Mouse (Mus musculus): ENCODE measurements at regions not wholly inside any gene's neighbourhood (a gene's known extent, or its start where the extent isn't known, plus 50 kb on each side); places are given as distances from the start of the nearest gene placed in this dataset.

- in situ Hi-C loops (cut with MboI, MseI), result loop anchor here (5.0 kb wide), 1 partner anchor 52 kb away; no protein-coding TSS in a partner anchor
Observed at GRCm38 (mm10) chr9:32815473-32815872, 179.5 kb downstream of the Ets1 start.

DNA sequence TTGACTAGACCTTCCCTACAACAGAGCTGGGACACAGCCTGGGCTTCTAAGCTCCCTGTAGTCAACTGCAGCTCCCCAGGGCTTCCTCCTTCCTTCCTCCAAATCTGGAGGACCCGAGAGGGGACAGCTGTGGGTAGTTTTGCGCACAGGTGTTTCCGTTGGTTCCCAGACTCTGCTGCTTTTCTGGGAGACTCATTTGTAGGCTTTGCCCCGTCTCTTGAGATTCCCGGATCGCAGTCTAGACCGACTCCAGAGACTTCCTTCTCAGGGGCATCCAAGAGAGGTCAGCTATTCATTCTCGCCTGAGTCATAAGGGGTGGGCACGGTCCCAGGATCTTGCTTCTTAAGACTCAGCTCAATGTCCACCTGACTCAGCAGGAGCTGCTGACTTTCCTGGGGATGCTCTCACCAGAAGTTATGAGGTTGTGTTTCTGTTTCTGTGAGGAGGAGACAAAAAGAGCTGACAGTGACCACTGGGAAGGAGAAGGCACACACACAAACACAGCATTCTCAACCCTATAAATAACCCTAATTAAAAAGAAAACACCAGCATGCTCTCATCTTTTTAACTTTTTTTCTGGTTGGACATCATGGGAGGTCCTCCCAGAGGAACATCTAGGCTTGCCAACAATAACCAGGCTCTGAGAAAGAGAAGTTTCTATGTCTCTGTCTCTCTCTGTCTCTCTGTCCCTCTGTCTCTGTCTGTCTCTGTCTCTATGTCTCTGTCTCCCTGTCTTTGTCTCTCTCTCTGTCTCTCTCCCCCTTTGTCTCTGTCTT, 180.8 kb downstream of the Ets1 start:
- in situ Hi-C loops (cut with MboI, MseI), result loop anchor here (5.0 kb wide), 1 partner anchor 50 kb away; no protein-coding TSS in a partner anchor

DNA sequence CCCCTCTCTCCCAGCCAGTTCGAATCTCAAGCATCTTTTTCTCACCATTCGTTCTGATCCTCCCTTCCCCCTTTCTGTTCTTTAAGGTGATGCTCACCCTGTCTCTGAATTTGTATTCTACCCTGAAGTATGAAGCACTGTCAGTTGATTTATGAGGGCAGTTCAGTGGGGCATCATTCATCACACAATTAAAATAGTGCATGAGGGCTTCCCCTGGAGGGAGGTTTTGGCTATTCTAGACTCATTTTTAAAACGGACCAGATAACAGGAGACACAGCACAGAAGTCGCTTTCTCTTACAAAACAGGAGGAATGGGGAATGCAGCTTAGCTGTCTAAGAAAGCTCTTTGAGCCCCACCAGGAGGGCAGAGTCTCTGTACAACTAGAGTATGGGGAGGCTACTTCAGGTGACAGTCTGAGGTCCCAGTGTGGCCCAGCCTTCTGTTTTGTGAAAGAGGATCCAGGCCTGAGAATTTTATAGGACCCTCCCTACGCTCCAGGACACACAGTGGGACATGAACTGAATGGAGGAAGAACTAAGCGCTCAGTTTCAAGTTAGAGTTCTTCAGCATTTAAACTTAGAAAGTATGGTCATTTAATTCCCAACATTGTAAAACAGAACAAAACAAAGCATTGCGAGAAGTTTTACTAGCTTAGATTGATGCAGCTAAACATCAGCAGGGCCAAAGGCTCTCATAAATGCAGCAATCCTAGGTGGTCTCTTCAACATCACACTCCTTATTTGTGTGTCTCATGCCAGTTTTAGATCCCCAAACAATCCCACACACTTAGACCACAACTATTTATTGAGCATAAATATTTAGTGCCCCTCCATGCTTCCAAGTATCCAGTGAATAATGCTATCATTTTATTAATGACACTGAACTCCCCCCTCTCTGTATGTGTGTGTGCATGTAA, 181.7 kb downstream of the Ets1 start:
- in situ Hi-C loops (cut with MboI, MseI), result loop anchor here (5.0 kb wide), 1 partner anchor 50 kb away; no protein-coding TSS in a partner anchor

DNA sequence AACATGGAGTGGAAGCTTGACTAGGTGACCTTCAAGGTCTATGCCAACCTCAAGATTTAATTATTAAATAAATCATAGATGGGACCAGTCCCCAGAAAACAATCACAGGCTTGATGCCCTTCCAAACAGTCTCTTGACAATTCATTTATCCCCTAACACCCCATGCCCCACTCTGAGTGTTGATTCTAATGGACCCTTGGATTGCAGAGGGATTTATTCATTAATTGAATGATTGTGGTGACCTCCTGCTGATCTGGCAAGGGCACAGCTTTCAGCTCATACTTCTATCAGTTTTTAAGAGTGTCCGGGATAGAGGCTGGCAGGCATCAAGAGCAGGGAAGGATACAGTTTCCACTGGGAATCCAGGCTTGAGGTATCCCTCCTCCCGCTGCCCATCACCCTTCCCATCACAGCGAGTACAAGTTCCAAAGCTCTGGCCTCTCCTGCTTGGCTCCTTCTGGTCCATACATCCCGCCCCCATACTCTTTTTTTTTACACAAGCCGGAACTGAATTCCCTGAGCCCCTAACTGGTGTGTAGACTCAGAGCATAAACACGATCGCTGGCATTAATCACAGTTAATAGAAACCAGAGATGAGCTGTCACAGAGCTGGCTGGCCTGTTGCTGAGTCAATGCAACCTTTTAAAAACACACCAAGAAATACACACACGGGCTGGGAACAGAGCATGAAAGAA, 187.6 kb downstream of the Ets1 start:
- in situ Hi-C loops (cut with MboI, MseI), result no loop called here

GRCm38 (mm10) chr9:32824134-32824531, 188.1 kb downstream of the Ets1 start:
- in situ Hi-C loops (cut with MboI, MseI), result no loop called here

DNA sequence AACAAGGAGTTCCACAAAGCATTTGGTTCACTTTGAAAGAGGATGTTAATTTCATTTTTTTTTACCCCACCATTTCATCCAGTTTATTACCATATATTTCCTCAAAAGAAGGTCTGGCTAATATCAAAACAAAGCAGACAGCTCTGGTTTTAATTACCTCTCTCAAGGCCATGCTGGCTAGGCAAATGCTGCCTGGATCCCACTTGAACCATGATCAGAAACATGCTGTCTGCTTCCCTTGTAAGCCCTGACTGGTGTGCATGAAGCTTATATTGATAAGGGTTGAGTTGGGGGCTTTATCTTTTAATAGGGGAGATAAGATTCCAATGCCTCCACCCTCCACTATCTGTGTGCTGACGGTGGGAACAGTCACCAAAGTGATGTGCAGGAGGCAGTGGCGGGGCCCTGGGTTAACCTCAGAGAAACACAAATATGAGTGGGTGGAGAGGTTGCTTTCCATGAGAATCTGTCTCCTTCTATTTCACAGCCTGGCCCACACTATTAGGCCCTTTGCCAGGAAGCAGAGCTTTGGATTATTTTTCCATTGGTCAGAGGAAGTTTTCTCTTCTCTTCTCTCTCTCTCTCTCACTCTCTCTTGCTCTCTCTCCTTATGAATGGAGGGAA, 194.4 kb downstream of the Ets1 start:
- in situ Hi-C loops (cut with MboI, MseI), result no loop called here

DNA sequence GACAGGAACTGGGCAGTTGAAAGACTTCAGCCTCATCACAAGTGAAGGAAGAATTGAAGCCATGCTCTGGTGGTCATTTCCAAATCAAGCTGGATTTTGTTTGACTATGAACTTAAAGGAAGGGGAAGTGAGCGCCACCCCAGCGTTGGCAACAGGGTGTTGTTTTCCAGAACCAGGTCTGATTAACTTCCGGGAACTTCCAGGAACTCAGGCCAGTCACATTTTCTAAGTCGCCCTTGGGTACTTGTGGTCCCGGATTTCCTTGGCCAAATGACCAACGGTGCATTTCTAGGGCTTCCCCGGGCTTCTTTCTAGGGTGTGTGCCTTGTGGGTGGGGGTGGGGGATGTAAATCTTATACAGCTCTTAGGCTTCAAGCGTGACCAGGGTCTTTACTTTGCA, 197.4 kb downstream of the Ets1 start:
- in situ Hi-C loops (cut with MboI, MseI), result no loop called here

- in situ Hi-C loops (cut with MboI, MseI), result no loop called here
Observed at GRCm38 (mm10) chr9:32834751-32835625, 199.0 kb downstream of the Ets1 start.

DNA sequence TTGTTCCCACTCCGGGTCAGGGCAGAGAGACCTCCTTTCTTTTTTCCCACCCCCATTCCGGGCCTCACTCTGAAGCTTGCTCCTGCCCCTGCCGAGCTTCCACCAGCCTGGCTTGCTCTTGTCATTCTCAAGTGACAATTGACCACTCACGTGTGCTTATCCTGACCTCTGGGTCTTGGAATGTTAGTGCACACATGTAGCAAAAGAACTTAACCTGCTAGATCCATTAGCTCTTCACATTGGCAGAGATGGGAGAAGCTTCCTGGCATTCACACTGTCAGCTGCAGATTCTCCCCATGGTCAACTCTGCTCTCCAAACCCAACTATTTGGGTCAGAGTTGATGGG, 199.6 kb downstream of the Ets1 start:
- in situ Hi-C loops (cut with MboI, MseI), result no loop called here

- in situ Hi-C loops (cut with MboI, MseI), result no loop called here
Observed at GRCm38 (mm10) chr9:32836371-32836770, 200.3 kb downstream of the Ets1 start.

- in situ Hi-C loops (cut with MboI, MseI), result no loop called here
Observed at GRCm38 (mm10) chr9:32847361-32847760, 211.3 kb downstream of the Ets1 start.

DNA sequence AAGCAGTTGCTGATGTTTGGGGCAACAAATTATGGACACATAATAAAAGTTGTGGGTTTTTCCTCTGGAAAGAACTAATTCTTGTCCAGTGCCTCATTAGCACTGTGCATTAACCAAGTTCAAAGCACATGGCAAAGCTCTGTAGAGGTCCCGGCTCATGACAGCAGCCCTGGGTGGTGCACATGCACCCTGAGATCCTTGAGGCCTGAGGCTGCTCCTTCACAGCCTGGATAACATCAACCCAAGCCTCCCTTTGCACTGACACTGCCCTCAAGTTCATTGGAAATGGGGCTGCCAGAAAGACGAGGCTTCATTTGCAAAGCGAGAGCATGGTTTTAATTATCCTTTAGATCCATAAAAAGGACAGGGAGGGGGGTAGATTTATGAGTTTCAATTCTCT, 216.3 kb downstream of the Ets1 start:
- in situ Hi-C loops (cut with MboI, MseI), result no loop called here

GRCm38 (mm10) chr9:32863286-32863685, 227.3 kb downstream of the Ets1 start:
- in situ Hi-C loops (cut with MboI, MseI), result no loop called here

- in situ Hi-C loops (cut with MboI, MseI), result loop anchor here (5.0 kb wide), 3 partner anchors 48 to 77 kb away; no protein-coding TSS in a partner anchor
Observed at GRCm38 (mm10) chr9:32868936-32869335, 232.9 kb downstream of the Ets1 start.

- in situ Hi-C loops (cut with MboI, MseI), result no loop called here
Observed at GRCm38 (mm10) chr9:32874306-32874875, 238.4 kb downstream of the Ets1 start.

DNA sequence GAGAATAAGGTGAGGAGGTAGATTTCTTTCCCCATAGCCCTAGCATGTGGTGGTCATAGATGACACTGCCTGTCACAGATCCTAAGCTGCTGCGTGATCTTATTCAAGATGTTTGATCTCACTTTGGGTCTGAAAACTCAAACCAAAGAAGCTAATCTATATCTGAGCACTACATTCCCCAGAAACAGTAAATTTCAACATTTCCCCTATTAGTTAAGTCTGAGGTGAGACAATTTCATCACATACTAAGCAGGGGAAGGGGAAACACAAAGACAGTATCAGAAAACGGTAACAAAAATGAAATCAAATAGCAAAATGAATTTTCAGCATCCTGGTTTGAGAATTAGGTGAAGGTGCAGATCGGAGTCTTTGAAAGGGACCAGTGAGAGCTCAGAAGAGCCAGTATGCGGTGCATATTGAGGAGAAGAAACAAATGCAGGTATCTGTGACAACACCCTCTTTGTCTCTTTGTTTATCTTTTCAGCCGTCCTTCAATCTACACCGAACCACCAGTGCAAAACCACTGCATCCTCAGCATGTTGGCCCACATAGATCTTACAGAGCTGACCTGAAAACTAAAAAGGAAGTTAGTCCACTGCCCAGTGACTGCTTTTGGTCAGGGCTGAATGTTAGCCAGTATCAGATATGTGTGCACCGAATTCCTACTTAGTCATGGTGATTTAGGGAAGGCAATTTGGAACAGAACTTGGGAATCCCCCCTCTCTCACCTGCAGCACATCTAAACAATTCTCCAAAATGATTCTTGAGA, 247.0 kb downstream of the Ets1 start:
- in situ Hi-C loops (cut with MboI, MseI), result no loop called here

DNA sequence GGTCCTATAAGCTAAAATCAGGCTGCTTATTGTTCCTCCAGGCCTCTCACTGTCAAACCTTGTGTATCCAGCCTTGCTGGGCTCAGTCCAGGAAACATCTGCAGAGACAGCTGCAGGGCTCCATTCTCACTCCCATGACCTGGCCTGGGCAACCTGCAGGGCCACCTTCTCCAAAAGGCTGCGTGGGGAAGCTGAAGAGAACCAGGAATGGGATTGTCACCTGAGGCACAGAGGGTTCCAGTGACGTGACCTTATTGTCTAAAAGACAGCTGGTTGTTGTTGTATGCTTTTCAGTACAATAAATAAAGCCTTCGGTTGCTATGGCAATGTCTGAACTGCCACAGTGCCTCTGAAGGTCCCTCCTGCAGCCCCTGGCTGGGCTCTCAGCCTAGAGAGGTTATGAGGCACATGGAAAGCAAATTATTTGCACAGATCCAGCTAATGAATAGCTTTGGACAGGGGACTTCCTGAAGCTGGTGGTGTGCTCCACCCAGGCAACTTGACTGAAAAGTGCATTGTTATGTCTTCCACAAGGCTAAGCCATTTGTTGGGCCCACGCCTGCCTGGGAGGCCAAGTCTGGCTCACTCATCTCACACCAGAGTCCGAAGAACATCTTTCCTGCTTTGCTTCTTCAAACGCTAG, 250.1 kb downstream of the Ets1 start:
- in situ Hi-C loops (cut with MboI, MseI), result no loop called here

DNA sequence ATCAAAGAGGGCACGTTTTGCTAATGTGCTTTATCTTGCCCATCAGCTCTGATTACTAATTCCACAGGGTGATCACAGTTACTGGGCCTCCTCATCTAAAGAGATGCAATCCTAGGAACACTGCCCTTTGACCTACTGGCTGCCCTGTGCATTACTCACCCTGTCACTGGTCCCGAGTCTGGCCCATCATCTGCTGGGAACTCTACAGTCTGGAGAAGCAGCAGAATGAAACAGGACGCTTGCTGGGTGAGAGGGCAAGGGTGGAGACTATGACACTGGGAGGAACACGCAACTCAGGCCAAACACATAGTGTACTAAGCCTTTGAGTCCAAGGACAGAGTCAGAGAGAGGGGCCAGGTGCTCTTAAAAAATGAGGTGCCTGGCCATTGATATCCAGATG, 263.8 kb downstream of the Ets1 start:
- in situ Hi-C loops (cut with MboI, MseI), result no loop called here

GRCm38 (mm10) chr9:32901287-32901686, 265.3 kb downstream of the Ets1 start:
- in situ Hi-C loops (cut with MboI, MseI), result no loop called here

Measured in T-helper 2 cell (primary cell).